Mouse (Mus musculus) lung, postnatal 25 days (tissue): Measurements from ENCODE around the gene Myom1.

Experiments
- DNase-seq: peaks from one replicate; pipeline ENCODE4 v3.0.0; 2022; ENCODE audit warnings: low spot score

The Myom1 gene

DNA sequence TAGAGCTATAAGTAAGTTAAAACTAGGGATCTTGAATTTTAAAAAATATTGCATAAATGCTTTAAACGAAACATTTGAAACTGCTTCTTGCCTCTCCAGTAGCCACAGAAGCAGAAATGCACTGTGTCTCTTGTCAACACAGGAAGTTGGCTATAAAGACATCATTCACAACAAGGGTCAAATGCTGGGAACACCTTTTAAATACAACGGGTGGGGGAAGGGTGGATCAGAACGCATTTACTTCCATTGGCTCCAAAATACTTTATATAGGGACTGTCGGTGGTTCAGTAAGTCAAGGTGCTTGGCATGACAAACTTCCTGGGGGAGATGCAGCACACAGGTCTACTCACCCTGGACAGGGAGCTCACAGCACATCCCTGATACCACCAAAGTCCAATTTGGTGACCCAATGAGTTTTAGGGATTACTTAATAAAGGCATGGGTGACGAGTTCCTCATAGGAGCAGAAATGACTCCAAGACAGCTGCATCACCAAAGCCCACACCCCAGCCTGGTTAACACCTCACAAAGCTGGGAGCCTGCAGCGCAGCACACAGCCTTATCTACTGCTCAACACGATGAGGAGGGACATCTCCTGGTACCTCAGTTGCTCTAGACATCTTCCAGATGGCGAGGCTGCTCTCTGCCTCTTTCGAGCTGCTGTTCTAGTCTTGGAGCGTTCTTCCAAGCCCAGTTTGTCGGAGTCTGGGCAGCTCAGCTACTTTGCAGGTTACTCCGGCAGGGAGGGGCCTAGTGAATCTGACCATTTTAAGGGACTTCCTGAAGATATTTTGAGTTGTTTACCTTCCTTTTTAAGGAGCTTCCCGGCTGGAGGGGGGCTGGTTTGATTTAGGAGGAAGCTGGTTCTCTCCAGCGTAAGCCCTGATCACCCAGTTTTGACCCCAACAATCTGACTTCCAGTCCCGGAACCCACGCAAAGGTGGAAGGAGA, 134.2 kb downstream of the Myom1 start:
- no peak for DNase-seq

DNA sequence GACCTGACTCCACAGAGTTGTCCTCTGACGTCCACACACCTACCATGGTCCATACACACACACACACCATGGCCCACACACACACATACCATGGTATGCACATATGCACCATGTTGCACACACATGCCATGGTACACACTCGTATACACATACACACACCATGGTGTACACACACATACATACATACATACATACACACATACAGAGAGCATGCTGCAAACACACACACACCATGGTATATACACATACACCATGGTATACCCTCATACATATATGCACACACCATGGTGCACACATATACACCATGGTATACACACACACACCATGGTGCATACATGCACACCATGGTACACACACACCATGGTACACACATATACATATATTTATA, 134.9 kb downstream of the Myom1 start:
- DNase-seq = no peak

DNA sequence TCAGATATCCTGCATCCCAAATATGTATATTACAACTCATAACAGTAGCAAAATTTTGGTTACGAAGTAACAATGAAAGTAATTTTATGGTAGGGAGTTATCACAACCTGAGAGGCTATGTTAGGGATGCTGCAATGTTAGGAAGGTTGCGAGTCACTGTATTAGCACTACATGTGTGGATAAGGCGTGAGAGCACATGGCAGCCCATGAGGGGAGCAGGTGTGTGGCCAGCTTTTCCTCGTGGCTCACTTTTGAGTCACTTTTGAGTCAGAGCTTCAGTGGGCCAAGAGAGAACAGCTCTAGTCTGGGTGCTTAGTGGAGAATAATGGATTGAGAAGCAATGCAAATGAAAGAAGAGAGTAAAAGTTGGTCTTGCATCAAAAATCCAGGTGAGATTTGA, 139.6 kb downstream of the Myom1 start:
- DNase-seq = no peak

DNA sequence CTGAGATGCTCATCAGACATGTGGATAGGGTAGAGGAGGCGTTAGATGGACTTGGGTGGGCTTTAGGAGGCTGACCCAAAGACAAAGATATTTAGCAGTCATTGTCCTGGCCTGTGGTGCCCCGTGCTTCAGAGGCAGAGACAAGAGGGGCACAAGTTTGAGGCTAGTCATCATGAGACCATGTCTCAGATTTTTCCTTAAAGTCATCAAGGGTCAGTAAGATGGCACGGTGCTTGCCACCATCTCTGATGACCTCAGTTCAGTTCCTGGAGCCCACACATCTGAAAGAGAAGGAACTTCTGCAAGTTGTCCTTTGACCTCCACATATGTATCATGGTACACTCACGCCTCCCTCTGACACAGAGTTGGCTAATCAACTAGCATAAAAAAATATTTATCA, 140.7 kb downstream of the Myom1 start:
- no peak for DNase-seq

DNA sequence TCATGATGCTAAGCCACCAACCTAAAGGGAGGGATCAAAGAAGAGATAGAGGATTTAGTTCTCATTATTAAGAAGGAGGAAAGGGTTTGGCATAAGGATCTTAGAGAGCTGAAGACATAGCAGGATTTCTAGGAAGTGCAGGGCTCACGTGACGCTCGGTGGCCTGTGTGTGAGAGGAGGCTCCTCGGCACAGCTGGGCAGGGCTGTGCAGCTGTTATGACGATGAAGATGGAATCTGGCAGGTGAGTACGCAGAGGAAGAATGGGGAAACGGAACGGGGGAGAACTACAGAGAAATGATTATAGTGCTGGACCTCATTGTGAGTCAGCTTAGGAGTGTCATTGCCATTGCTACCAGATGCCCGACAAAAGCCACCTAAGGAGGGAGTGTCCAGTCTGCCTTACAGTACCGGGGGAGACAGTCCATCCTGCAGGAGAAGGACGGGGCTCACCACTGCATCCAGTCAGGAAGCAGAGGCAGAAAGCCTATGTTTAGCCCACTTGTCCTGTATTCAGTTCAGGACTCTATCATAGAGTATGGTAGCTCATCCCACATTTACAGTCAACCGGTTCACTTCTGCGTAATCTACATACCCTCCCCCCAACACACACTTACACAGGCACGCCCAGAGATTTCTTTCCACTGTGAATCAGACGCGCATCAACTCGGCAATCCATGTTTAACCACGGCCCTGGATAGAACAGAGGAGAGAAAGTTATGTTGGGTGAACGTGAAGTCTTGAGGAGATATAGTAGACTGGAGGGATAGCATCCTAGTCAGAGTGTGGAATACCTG, 142.1 kb downstream of the Myom1 start:
- no peak for DNase-seq

DNA sequence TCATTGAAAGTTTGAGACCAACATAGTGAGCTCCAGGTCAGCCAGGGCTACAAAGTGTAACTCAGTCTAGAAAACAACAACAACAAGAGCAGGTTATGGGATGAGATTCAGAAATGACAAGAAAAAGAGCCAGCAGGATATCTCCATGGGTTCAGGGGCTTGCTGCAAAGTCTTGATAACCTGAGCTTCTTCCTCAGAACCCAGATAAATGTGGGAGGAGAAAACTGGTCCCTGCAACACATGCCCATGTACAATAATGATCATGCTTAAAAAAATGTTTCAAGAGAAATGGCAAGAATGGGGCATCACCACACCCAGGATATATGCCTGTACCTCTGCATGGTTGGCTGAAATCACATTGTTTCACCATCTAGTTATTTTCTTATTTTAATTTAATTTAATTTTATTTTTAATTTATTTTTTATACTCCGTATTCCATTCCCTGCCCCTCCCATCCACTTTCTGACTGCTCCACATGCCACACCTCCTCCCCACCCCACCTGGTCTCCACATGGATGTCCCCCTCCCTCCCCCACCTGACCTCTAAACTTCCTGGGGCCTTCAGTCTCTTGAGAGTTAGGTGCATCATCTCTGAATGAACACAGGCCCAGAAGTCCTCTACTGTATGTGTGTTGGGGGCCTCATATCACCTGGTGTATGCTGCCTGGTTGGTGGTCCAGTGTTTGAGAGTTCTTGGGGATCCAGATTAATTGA, 143.0 kb downstream of the Myom1 start:
- DNase-seq = no peak

DNA sequence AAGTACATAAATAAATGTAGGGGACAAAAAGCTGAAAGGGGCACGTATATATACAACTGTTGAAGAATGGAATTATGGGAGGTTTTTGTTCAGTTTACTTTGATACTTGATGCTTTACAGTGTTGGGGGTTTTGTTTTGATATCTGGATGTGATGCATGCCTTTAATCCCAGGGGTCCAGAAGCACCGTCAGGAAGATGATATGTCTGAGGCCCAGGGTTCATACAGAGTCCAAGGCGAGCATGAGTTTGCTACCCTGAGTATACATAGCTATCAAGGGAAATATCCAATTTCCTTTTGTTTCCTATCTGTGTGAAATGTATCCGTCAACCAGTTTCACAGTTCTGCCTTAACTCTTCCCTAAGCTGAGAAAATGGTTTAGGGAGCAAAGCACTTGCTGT, 150.9 kb downstream of the Myom1 start:
- no peak for DNase-seq

DNA sequence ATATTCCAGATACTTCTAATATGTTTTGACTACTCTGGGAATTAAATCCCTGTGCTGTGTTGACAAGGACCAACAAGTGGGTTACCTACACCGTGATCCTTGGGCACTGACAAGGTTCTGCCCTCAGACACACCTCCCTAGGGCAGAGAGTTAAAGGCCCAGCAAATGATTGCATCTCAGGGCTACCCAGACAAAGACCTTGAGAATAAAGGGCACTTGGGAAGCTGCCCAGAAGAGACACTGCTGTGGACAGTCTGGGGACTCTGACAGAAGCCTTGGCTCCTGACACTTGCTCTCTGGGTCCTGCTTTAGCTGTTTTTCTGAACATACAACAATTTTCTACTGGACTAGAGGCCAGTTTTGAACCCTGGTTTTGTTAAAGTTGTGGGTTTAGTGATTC, 152.8 kb downstream of the Myom1 start:
- no peak for DNase-seq

DNA sequence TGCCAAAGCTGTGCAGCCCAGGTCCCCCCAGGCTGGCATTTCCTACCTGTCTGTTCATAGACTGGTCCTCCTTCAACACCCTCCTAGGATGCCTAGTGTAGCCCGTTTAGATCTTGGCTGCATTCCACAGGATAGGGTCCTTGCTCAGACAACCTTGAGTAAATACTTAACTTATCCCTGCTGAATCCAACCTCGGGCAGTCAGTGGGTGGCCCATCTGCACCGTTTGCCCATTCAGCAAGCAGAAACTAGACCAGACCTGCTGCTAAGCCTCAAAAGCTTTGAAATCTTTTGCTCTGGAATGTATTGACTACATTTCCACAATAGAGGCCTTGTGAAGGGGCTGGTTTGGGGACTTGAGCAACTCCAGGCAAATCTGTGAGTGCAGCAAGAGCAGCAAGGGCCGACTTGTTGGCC, 156.7 kb downstream of the Myom1 start:
- no peak for DNase-seq

DNA sequence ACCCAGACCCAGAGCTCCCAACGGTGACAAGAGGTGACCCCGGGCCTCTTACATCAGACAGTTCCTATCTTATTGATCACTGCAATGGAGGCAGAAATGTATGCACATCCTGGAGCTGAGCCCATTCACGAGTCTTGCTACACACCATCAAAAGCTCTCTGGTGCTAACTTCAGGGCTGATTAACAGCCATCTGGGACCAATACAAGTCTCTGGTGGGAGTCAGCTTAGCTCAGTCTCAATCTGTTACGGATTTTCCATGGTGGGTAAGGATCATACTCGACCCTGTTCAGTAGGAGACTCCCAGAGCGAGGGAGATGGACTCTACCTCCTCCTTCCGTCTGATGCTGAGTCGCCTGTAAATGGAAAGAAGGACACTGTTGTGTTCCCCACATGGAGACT, 157.3 kb downstream of the Myom1 start:
- no peak for DNase-seq

DNA sequence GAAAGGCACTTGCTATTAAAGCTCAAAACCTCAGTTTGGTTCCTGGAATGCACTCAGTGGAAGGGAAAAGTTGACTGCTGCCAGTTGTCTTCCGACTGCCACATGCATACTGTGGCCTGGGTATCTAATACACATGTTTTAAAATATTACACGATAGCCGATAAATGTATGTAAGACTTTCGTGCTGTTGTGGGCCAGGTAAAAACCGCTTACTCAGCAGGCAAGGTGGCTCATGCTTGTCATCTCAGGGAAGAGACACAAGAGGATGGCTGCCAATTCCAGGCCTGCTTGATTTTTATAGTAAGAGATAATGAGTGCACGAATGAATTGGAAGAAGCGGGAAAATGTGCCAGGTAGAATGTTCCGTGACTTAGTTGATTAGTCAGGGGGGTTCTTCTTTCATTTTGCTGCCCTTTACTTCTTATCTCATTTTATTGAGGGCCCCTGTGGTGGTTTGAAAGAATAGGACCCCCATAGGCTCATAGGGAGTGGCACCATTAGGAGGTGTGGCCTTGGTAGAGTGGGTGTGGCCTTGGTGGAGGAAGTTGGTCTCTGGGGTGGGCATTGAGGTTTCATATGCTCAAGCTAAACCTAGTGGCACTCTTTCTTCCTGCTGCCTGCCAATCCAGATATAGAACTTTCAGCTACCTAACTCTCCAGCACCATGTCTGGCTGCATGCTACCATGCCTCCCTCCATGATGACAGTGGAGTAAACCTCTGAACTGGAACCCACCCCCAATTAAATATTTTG, 158.0 kb downstream of the Myom1 start:
- no peak for DNase-seq

DNA sequence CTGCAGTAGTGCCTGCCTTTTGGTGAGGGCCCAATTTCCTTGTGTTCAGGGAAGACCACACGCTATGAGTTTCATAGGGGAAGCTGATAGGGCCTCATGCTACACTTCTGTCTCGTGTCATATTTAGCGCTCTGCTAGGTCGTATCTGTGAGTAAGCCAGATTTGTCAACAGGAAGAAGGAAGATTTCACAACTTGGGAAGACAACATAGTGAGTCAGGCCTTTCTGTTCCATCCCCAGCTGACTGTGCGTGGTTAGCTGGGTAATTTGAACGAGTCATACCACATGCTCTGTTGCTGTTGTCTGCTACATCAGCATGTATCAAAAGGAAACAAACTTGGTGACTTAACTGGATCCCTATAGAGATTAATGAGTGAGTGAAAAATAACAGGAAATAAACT, 162.6 kb downstream of the Myom1 start:
- DNase-seq = peak; percentile 65

DNA sequence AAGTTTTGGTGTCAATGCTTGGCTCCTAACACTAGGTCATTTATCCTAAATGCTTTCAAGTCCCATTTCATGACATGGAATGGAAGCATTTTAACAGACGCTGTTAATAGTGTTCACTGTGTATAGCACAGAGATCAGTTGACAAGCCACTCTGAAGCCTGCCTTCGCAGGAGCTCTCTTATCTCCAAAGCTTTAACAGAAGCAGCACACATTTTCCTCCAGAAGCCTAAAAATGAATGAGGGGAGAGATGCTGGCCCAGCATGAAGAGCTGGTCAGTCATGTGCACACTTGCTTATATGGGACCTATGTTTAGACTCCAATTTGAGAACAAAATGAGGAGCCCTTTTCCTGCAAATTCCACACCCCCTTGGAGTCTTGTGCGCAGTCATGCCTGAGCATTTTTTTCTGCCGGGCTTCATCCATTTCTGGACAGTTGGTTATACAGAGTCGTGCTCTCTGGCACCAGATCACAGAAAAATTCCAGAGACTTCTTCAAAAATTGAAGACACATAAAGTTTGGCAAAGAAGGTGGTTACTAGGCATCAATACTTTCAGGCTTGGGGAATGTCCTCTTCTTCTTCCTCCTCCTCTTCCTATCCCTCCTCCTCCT, 165.9 kb downstream of the Myom1 start:
- DNase-seq = no peak

DNA sequence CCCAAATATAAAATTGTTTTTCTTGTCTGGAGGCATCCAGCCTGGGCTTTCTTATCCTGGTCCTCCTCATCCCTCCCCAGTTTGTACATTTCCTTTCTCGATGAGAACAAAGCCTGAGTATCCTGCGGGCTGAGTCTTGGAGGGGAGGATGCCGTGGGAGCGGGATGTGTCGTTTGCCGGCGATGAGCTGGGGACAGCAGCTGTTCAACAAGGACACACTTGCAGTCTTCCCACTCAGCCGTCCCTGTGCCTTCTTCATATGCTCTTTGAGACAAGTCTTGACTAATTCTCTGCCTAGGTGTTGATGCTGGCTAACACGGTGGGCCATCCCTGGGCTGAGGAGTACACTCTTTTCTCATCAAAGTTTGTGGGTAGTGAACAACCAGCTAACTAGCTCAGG, 166.4 kb downstream of the Myom1 start:
- DNase-seq = no peak

DNA sequence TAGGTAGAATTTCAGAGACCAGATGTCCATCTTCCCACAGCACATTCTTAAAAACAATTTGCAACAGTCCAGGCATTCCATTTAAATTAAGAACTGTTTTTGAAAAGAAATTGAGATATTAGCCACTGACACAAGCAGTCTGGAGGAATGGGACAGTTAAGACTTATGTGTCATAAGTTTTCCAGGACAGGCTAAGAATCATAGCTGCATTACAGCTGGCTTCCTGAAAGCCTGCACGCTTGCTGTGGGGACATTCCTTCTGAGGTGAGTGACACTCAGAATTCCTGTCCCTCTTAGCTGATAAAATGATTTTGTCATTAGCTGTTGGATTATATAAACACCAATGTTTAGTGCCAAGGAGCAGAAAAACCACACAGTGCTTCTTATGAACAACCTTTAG, 167.2 kb downstream of the Myom1 start:
- no peak for DNase-seq

DNA sequence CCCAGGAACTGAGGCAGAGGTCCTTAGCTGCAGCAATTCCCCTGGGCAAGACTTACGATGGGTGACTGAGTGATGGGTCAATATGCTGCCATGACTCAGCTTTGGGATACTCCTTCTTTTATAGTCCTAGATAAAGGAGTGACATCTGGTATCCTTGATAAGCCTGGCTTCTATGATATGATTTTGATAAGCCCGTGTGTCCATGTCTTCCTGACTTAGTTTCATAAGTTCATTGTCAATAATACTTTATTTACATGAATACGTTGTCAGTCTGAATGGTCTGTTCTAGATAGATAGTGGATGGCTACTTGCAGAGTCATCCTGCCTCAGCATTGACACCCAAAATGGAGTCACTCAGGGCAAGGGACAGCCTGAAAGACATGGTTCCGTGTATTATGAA, 168.7 kb downstream of the Myom1 start:
- DNase-seq = no peak
